Mouse (Mus musculus): Measurements from ENCODE around the gene Kctd4. TPM values are rescaled to one million over a fixed set of nuclear protein-coding genes. Genes with fewer than 3 reads are reported as not detected.

Gene Kctd4
- polyA plus RNA-seq, 1 experiment: not detected

GRCm38 (mm10) chr14:75985112-75985511 is 30.3 kb downstream of the Kctd4 start:
- DNase-seq (ENCODE audit: low read depth in 1 of 2, low spot score in 2 of 2): no peak
- 16% methylated on average over 4 of the region's 4 CpGs for WGBS
- H3K36me3 ChIP-seq (ENCODE audit: control insufficient read depth, insufficient read depth, low read length): peaks cover 3% of the 10 kb centered on the region

DNA sequence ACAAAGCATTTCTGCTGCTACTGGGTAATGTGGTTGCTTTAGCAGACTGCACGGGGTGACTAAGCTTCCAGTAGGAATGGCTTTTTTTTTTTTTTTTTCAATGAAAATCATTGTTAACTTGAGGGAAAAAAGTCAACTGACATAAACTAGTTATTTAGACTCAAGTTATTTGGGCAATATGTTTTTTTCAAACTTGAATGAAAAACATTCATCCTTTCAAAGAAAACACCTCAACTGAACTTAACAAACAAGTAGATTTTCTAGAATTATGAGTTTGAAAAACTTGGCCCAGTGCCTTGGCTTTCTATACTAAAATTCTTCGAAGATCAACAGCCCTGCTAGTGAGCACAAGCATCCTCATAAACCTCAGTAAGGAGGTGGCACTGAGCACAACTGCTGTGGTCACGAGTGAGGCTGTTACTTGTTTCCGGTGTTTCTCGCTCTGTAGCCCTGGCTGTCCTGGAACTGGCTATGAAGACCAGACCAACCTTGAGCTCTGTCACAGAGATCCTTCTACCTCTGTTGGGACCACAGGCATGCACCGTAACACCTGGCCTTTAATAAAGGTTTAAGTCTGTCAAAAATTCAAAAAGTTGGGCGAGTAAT is 32.2 kb downstream of the Kctd4 start:
- Histone ChIP-seq H3K4me3 (ENCODE audit: extremely low read depth, insufficient read depth, insufficient read length) (no peak overlapping the region), H3K27me3 (ENCODE audit: control insufficient read depth, insufficient read depth, low read length) (no peaks in the 10 kb centered on the region), H3K27ac (ENCODE audit: insufficient read depth, low read length) (no peak overlapping the region), H3K36me3 (ENCODE audit: control insufficient read depth, insufficient read depth, low read length) (peaks cover 3% of the 10 kb centered on the region), H3K4me1 (ENCODE audit: control insufficient read depth, insufficient read depth, insufficient read length) (no peaks in the 10 kb centered on the region)
- TF ChIP-seq CTCF (IDR thresholded peaks at IDR 0.05; ENCODE audit: extremely low read depth, insufficient read depth, insufficient read length, insufficient replicate concordance) (no peak), POLR2A (IDR thresholded peaks at IDR 0.05; ENCODE audit: low read depth, low read length) (no peak)
- no peak for DNase-seq (ENCODE audit: low read depth in 1 of 2, low spot score in 2 of 2)
- 49% methylated on average over 7 of the region's 7 CpGs for WGBS

More at GRCm38 (mm10) chr14:75985112-75985511, 30.3 kb downstream of the Kctd4 start:
- H3K27me3 ChIP-seq (ENCODE audit: control insufficient read depth, insufficient read depth, low read length): no peaks in the 10 kb centered on the region
- TF ChIP-seq CTCF (IDR thresholded peaks at IDR 0.05; ENCODE audit: extremely low read depth, insufficient read depth, insufficient read length, insufficient replicate concordance) (no peak), POLR2A (IDR thresholded peaks at IDR 0.05; ENCODE audit: low read depth, low read length) (no peak)
- H3K4me3 ChIP-seq (ENCODE audit: extremely low read depth, insufficient read depth, insufficient read length): no peak overlapping the region
- H3K4me1 ChIP-seq (ENCODE audit: control insufficient read depth, insufficient read depth, insufficient read length): no peaks in the 10 kb centered on the region
- no peak overlapping the region for H3K27ac ChIP-seq (ENCODE audit: insufficient read depth, low read length)

GRCm38 (mm10) chr14:75989168-75989567 is 34.4 kb downstream of the Kctd4 start:
- Histone ChIP-seq H3K27me3 (ENCODE audit: control insufficient read depth, insufficient read depth, low read length) (no peaks in the 10 kb centered on the region), H3K4me1 (ENCODE audit: control insufficient read depth, insufficient read depth, insufficient read length) (no peaks in the 10 kb centered on the region), H3K27ac (ENCODE audit: insufficient read depth, low read length) (no peak overlapping the region), H3K4me3 (ENCODE audit: extremely low read depth, insufficient read depth, insufficient read length) (no peak overlapping the region), H3K36me3 (ENCODE audit: control insufficient read depth, insufficient read depth, low read length) (peaks cover 1% of the 10 kb centered on the region; the same call in 1 of the 2 replicates)
- 92% methylated on average over 1 of the region's 1 CpGs for WGBS
- no peak for DNase-seq (ENCODE audit: low read depth in 1 of 2, low spot score in 2 of 2)
- TF ChIP-seq POLR2A (IDR thresholded peaks at IDR 0.05; ENCODE audit: low read depth, low read length) (no peak), CTCF (IDR thresholded peaks at IDR 0.05; ENCODE audit: extremely low read depth, insufficient read depth, insufficient read length, insufficient replicate concordance) (no peak)

DNA sequence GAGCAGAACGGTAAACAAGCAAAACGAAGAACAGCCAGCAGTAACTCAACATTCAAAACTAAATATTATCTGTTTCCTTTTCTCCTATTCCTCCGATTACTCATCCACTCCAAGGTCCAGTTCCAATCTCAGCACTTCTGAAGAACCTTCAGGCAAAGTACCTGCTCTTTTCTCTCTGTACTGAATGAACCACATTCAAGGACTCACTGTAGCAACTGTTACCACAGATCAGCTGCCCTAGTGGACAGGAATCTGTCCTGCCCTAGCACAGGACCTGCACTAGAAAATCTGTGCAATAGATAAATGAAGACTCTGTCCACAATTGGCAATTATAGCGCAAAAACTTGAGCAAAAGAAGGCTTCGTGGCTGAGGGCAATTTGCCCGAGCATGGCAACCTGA is 36.1 kb downstream of the Kctd4 start:
- 92% methylated on average over 6 of the region's 6 CpGs for WGBS
- no peaks in the 10 kb centered on the region for H3K4me1 ChIP-seq (ENCODE audit: control insufficient read depth, insufficient read depth, insufficient read length)

GRCm38 (mm10) chr14:75992371-75992770 is 37.6 kb downstream of the Kctd4 start:
- WGBS: 94% methylated on average over 4 of the region's 4 CpGs
- H3K36me3 ChIP-seq (ENCODE audit: control insufficient read depth, insufficient read depth, low read length): peaks cover 5% of the 10 kb centered on the region; the same call in 1 of the 2 replicates
- DNase-seq (ENCODE audit: low read depth in 1 of 2, low spot score in 2 of 2): no peak

More for the DNA sequence above, 36.1 kb downstream of the Kctd4 start:
- H3K4me3 ChIP-seq (ENCODE audit: extremely low read depth, insufficient read depth, insufficient read length): no peak overlapping the region
- no peaks in the 10 kb centered on the region for H3K27me3 ChIP-seq (ENCODE audit: control insufficient read depth, insufficient read depth, low read length)
- H3K36me3 ChIP-seq (ENCODE audit: control insufficient read depth, insufficient read depth, low read length): peaks cover 5% of the 10 kb centered on the region; the same call in 1 of the 2 replicates
- DNase-seq (ENCODE audit: low read depth in 1 of 2, low spot score in 2 of 2): no peak
- H3K27ac ChIP-seq (ENCODE audit: insufficient read depth, low read length): no peak overlapping the region
- TF ChIP-seq CTCF (IDR thresholded peaks at IDR 0.05; ENCODE audit: extremely low read depth, insufficient read depth, insufficient read length, insufficient replicate concordance) (no peak), POLR2A (IDR thresholded peaks at IDR 0.05; ENCODE audit: low read depth, low read length) (no peak)

DNA sequence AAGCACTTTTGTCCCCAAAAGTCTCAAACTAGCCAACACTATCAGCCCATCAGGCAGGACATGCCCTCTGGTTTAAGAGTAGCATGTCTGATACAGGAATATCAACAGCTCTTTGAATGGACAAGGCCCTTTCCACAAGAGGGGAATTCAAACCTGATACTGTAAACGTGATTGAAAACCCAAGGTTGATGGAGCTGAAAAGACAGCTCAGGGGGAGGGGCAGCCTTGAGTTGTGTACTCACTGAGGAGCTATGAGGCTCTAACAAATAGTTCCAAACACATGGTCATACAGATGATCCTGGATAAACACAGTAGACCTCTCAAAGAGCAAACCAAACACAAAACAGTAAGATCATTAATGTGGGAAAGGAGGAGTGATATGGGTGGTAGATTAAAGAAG is 43.3 kb downstream of the Kctd4 start:
- H3K36me3 ChIP-seq (ENCODE audit: control insufficient read depth, insufficient read depth, low read length): peaks cover 3% of the 10 kb centered on the region; the same call in 1 of the 2 replicates
- H3K4me3 ChIP-seq (ENCODE audit: extremely low read depth, insufficient read depth, insufficient read length): no peak overlapping the region
- DNase-seq (ENCODE audit: low read depth in 1 of 2, low spot score in 2 of 2): no peak
- 84% methylated on average over 1 of the region's 1 CpGs for WGBS
- no peak for TF ChIP-seq POLR2A (IDR thresholded peaks at IDR 0.05; ENCODE audit: low read depth, low read length)
- TF ChIP-seq CTCF (IDR thresholded peaks at IDR 0.05; ENCODE audit: extremely low read depth, insufficient read depth, insufficient read length, insufficient replicate concordance): no peak
- H3K4me1 ChIP-seq (ENCODE audit: control insufficient read depth, insufficient read depth, insufficient read length): peaks cover 2% of the 10 kb centered on the region; the same call in 1 of the 2 replicates
- no peaks in the 10 kb centered on the region for H3K27me3 ChIP-seq (ENCODE audit: control insufficient read depth, insufficient read depth, low read length)
- no peak overlapping the region for H3K27ac ChIP-seq (ENCODE audit: insufficient read depth, low read length)

More at GRCm38 (mm10) chr14:75992371-75992770, 37.6 kb downstream of the Kctd4 start:
- no peak overlapping the region for H3K4me3 ChIP-seq (ENCODE audit: extremely low read depth, insufficient read depth, insufficient read length)
- TF ChIP-seq POLR2A (IDR thresholded peaks at IDR 0.05; ENCODE audit: low read depth, low read length) (no peak), CTCF (IDR thresholded peaks at IDR 0.05; ENCODE audit: extremely low read depth, insufficient read depth, insufficient read length, insufficient replicate concordance) (no peak)
- H3K27ac ChIP-seq (ENCODE audit: insufficient read depth, low read length): no peak overlapping the region
- H3K27me3 ChIP-seq (ENCODE audit: control insufficient read depth, insufficient read depth, low read length): no peaks in the 10 kb centered on the region
- H3K4me1 ChIP-seq (ENCODE audit: control insufficient read depth, insufficient read depth, insufficient read length): no peaks in the 10 kb centered on the region

DNA sequence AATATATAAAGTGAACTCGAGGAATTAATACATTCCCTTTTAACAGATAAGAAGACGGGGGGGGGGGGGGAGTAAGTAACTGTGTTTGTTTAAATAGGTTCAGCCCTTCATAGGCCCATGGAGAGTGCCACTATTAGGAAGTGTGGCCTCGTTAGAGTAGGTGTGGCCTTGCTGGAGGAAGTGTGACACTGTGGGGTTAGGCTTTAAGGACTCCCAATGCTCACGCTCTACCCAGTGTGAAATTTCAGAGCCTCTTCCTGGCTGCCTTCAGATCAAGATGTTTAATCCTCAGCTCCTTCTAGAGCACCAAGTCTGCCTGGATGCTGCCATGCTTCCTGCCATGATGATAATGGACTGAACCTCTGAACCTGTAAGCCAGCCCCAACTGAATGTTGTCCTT is 47.0 kb downstream of the Kctd4 start:
- H3K27me3 ChIP-seq (ENCODE audit: control insufficient read depth, insufficient read depth, low read length): no peaks in the 10 kb centered on the region
- TF ChIP-seq CTCF (IDR thresholded peaks at IDR 0.05; ENCODE audit: extremely low read depth, insufficient read depth, insufficient read length, insufficient replicate concordance) (no peak), POLR2A (IDR thresholded peaks at IDR 0.05; ENCODE audit: low read depth, low read length) (no peak)
- H3K4me1 ChIP-seq (ENCODE audit: control insufficient read depth, insufficient read depth, insufficient read length): peaks cover 2% of the 10 kb centered on the region; the same call in 1 of the 2 replicates
- no peak overlapping the region for H3K27ac ChIP-seq (ENCODE audit: insufficient read depth, low read length)
- H3K36me3 ChIP-seq (ENCODE audit: control insufficient read depth, insufficient read depth, low read length): no peaks in the 10 kb centered on the region; the same call in 1 of the 2 replicates
- H3K4me3 ChIP-seq (ENCODE audit: extremely low read depth, insufficient read depth, insufficient read length): no peak overlapping the region
- no peak for DNase-seq (ENCODE audit: low read depth in 1 of 2, low spot score in 2 of 2)
- 49% methylated on average over 4 of the region's 4 CpGs for WGBS
